Mouse (Mus musculus) heart, adult 2 months (tissue): Measurements from ENCODE around the gene Cnot2. TPM values are rescaled to one million over a fixed set of nuclear protein-coding genes. Genes with fewer than 3 reads are reported as not detected.
"Not testable (repeated sequence)": the region's sequence is repeated elsewhere in the genome, so short reads cannot be mapped to it uniquely, and the experiment has no call there.

ENCODE experiments used
- DNase-seq, 2 experiments: peaks; one replicate each; pipeline ENCODE4 v3.0.0; 2021
- H3K27ac ChIP-seq: fragments of 200-600 bp; 2 replicates; pipeline ENCODE4 v1.8.1; 2022
- H3K27me3 ChIP-seq: fragments of 200-500 bp; 2 replicates; pipeline ENCODE4 v1.6.1; 2012; ENCODE audit warnings: mild to moderate bottlenecking, low read length, inconsistent platforms, mixed read lengths; ENCODE audit not compliant: control insufficient read depth, insufficient read depth
- H3K36me3 ChIP-seq: fragments of 200-500 bp; 2 replicates; pipeline ENCODE4 v1.6.1; 2012; ENCODE audit warnings: low read length, inconsistent platforms; ENCODE audit not compliant: control insufficient read depth, insufficient read depth
- H3K4me1 ChIP-seq: fragments of 200-500 bp; 2 replicates; pipeline ENCODE4 v1.6.1; 2011; ENCODE audit warnings: low read length; ENCODE audit not compliant: control insufficient read depth, insufficient read depth
- H3K4me3 ChIP-seq: fragments of 200-600 bp; 2 replicates; pipeline ENCODE4 v1.8.1; 2022
- H3K79me2 ChIP-seq: fragments of 200-500 bp; replicated peaks from 2 replicates; pipeline ENCODE4 v1.6.1; 2012; ENCODE audit warnings: mild to moderate bottlenecking, inconsistent platforms, low read length, moderate library complexity, mixed read lengths; ENCODE audit not compliant: control insufficient read depth, insufficient read depth
- H3K9ac ChIP-seq: fragments of 200-500 bp; 2 replicates; pipeline ENCODE4 v1.6.1; 2012; ENCODE audit warnings: low read depth, mild to moderate bottlenecking, control low read depth, inconsistent platforms, low read length, mixed read lengths
- CTCF ChIP-seq: fragments of 200-600 bp; IDR thresholded peaks from 2 replicates; pipeline ENCODE4 v1.8.1; 2022; ENCODE audit warnings: antibody characterized with exemption, mild to moderate bottlenecking, moderate library complexity
- EP300 ChIP-seq: fragments of 200-500 bp; IDR thresholded peaks from 2 replicates; pipeline ENCODE4 v1.6.1; 2011; ENCODE audit warnings: low read depth, low read length, control low read depth; ENCODE audit not compliant: insufficient read depth
- POLR2A ChIP-seq: fragments of 200-500 bp; IDR thresholded peaks from 2 replicates; pipeline ENCODE4 v1.6.1; 2011; ENCODE audit warnings: mild to moderate bottlenecking, low read depth, low read length, control low read depth; ENCODE audit not compliant: insufficient read depth
- WGBS: fragments of 180-500 bp; shearing (Covaris S2); methylation state at CpG from one replicate; pipeline ENCODE4 v1.1.7; 2018; 5-methylcytosine and 5-hydroxymethylcytosine counted together
- intact Hi-C: fragments of 180-260 bp; cut with DNase I; formaldehyde crosslinking; loops from one replicate; pipeline ENCODE4 v1.15.1; 2025
- polyA plus RNA-seq: library from polyadenylated mRNA; depleted of rRNA; stranded (reverse); fragments of >200 nt; gene quantifications from 2 replicates; pipeline ENCODE4 v1.2.3, GENCODE M21; 2012
- total RNA-seq, 2 experiments: library from RNA; stranded (reverse); gene quantifications; 2 replicates each; pipeline ENCODE4 v1.2.3; 2021

The Cnot2 gene
- total and polyA plus RNA-seq, 3 experiments: 19.4 to 38.3 (median 35.1) TPM

- peaks cover 3% of the 10 kb centered on the region for H3K4me1 ChIP-seq
- no peak overlapping the region for H3K9ac ChIP-seq
- H3K27ac ChIP-seq: no peak overlapping the region
- H3K27me3 ChIP-seq: no peaks in the 10 kb centered on the region
- peaks cover 9% of the 10 kb centered on the region for H3K36me3 ChIP-seq
- peaks cover 3% of the 10 kb centered on the region for H3K79me2 ChIP-seq
- DNase-seq: no peak
- no peak for TF ChIP-seq EP300
- intact Hi-C loops: no loop called here
- no peak overlapping the region for H3K4me3 ChIP-seq
Measured at GRCm38 (mm10) chr10:116578375-116578774, 2.9 kb downstream of the Cnot2 start.

- Histone ChIP-seq H3K4me3 (no peak overlapping the region), H3K36me3 (peaks cover 7% of the 10 kb centered on the region), H3K27ac (no peak overlapping the region), H3K79me2 (peaks cover 5% of the 10 kb centered on the region), H3K4me1 (peaks cover 2% of the 10 kb centered on the region), H3K27me3 (no peaks in the 10 kb centered on the region), H3K9ac (no peak overlapping the region)
- TF ChIP-seq POLR2A (no peak), CTCF (peak; percentile 19; the same call in 1 of the 2 replicates)
- 82% methylated on average over 3 of the region's 3 CpGs for WGBS
- intact Hi-C loops: no loop called here
- no peak for DNase-seq
Measured at GRCm38 (mm10) chr10:116577181-116577580, 4.1 kb downstream of the Cnot2 start.

GRCm38 (mm10) chr10:116576071-116576470, 5.2 kb downstream of the Cnot2 start:
- intact Hi-C loops, H3K4me3 ChIP-seq, H3K27ac ChIP-seq, H3K9ac ChIP-seq, H3K4me1 ChIP-seq, H3K27me3 ChIP-seq, H3K36me3 ChIP-seq, H3K79me2 ChIP-seq, DNase-seq: not testable (repeated sequence)
- WGBS: 73% methylated on average over 2 of the region's 2 CpGs

- H3K4me1 ChIP-seq: peaks cover 3% of the 10 kb centered on the region
- H3K79me2 ChIP-seq: peaks cover 7% of the 10 kb centered on the region; the same call in 1 of the 2 replicates
- H3K36me3 ChIP-seq: peaks cover 10% of the 10 kb centered on the region
- 86% methylated on average over 7 of the region's 7 CpGs for WGBS
- no peak overlapping the region for H3K9ac ChIP-seq
- H3K4me3 ChIP-seq: no peak overlapping the region
- no peaks in the 10 kb centered on the region for H3K27me3 ChIP-seq
- no peak overlapping the region for H3K27ac ChIP-seq
- TF ChIP-seq POLR2A: no peak
- no peak for TF ChIP-seq EP300
- TF ChIP-seq CTCF: no peak
- DNase-seq: no peak
- intact Hi-C loops: no loop called here
Measured at GRCm38 (mm10) chr10:116570526-116570925, 10.8 kb downstream of the Cnot2 start.

GRCm38 (mm10) chr10:116568539-116568938, 12.8 kb downstream of the Cnot2 start:
- Histone ChIP-seq H3K79me2 (peaks cover 8% of the 10 kb centered on the region; the same call in 1 of the 2 replicates), H3K27ac (no peak overlapping the region), H3K36me3 (peaks cover 10% of the 10 kb centered on the region), H3K27me3 (no peaks in the 10 kb centered on the region), H3K4me1 (peaks cover 5% of the 10 kb centered on the region), H3K9ac (no peak overlapping the region), H3K4me3 (no peak overlapping the region)
- intact Hi-C loops: loop anchor here (5.0 kb wide), 1 partner anchor 56 kb away; no protein-coding TSS in a partner anchor
- no peak for TF ChIP-seq EP300
- TF ChIP-seq POLR2A: no peak
- no peak for TF ChIP-seq CTCF
- WGBS: 54% methylated on average over 1 of the region's 1 CpGs
- DNase-seq: no peak

- DNase-seq: no peak
- intact Hi-C loops: loop anchor here (5.0 kb wide), 1 partner anchor 55 kb away; no protein-coding TSS in a partner anchor
- Histone ChIP-seq H3K4me3 (no peak overlapping the region), H3K36me3 (peaks cover 12% of the 10 kb centered on the region), H3K79me2 (peaks cover 10% of the 10 kb centered on the region; the same call in 1 of the 2 replicates), H3K27me3 (no peaks in the 10 kb centered on the region), H3K9ac (no peak overlapping the region), H3K4me1 (peaks cover 5% of the 10 kb centered on the region), H3K27ac (no peak overlapping the region)
- 61% methylated on average over 7 of the region's 7 CpGs for WGBS
- TF ChIP-seq CTCF (no peak), POLR2A (no peak), EP300 (no peak)
Measured at GRCm38 (mm10) chr10:116567491-116568405, 13.6 kb downstream of the Cnot2 start.

- not testable (repeated sequence) for H3K79me2 ChIP-seq, H3K27me3 ChIP-seq, DNase-seq, H3K4me3 ChIP-seq, H3K9ac ChIP-seq, H3K4me1 ChIP-seq, H3K27ac ChIP-seq
- H3K36me3 ChIP-seq: peaks cover 12% of the 10 kb centered on the region
- 86% methylated on average over 4 of the region's 4 CpGs for WGBS
- intact Hi-C loops: loop anchor here (5.0 kb wide), 1 partner anchor 54 kb away; no protein-coding TSS in a partner anchor
Measured at GRCm38 (mm10) chr10:116566492-116566891, 14.8 kb downstream of the Cnot2 start.
